Mouse (Mus musculus): Measurements from ENCODE around the gene Ost4. TPM values are rescaled to one million over a fixed set of nuclear protein-coding genes. Genes with fewer than 3 reads are reported as not detected.

Ost4 gene
- total and polyA plus RNA-seq, 2 experiments from 2014 or later = 179 to 224 TPM

DNA sequence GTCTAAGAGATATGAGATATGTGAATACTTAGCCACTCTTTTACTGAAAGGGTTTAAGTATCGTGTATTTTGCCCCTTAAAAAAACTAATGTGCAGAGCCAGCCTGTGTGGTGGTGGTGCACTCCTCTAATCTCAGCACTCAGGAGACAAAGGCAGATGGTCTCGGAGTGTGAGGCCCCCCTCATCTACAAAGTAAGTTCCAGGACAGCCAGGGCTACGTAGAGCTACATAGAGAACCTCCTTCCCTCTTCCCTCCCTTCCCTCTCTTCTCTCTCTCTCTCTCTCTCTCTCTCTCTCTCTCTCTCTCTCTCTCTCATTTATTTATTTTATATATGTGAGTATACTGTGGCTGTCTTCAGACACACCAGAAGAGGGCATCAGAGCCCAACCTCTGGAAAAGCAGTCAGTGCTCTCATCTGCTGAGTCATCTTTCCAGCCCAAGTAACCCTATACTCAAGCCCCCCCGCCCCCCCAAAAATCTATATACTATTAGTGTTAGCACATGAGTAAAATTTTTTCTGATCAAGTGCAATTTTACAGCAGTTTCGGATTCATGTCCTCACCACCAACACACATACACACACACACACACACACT, 28.1 kb downstream of the Ost4 start:
- no peak; the same call in 1 of the 2 replicates for ATAC-seq
- H3K4me3 ChIP-seq (ENCODE audit: low read length) = no peak overlapping the region
- no peaks in the 10 kb centered on the region for H3K4me1 ChIP-seq (ENCODE audit: insufficient read depth, low read length)
- H3K36me3 ChIP-seq (ENCODE audit: insufficient read depth, low read length) = peaks cover 29% of the 10 kb centered on the region
- H3K27me3 ChIP-seq (ENCODE audit: insufficient read depth, low read length) = no peaks in the 10 kb centered on the region
- TF ChIP-seq CTCF (IDR thresholded peaks at IDR 0.05; ENCODE audit: low read depth) = peak; percentile 27; the same call in 1 of the 2 replicates
- H3K9me3 ChIP-seq (ENCODE audit: low read length) = no peaks in the 10 kb centered on the region
- no peak overlapping the region for H3K27ac ChIP-seq
- no peak for DNase-seq (ENCODE audit: low spot score)
- 76% methylated on average over 5 of the region's 5 CpGs for WGBS
- H3K4me2 ChIP-seq (ENCODE audit: low read depth, low read length) = no peak overlapping the region
- H3K9ac ChIP-seq (replicated peaks; ENCODE audit: low read length) = no peak overlapping the region

DNA sequence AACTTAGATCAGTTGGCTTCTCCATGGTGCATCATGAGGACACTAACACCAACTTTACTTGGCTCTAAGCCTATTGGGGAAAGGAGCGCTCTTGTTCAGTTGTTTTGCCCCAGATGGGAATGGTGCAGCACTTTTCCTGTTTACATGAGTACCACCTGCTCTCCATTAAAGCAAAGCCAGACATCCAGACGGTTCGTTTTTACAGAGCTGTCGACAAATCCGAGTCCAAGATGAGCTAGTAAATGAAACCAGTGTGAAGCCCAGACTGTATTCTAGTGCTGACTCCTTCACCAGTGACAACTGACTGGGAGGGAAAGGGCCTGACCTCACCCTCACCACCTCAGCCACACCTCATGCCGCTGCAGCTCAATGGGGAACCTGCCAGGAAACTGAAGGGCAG, 29.0 kb downstream of the Ost4 start:
- no peak for ATAC-seq
- 56% methylated on average over 6 of the region's 6 CpGs for WGBS
- no peak for DNase-seq (ENCODE audit: low spot score)
- Histone ChIP-seq H3K9ac (replicated peaks; ENCODE audit: low read length) (no peak overlapping the region), H3K4me1 (ENCODE audit: insufficient read depth, low read length) (no peaks in the 10 kb centered on the region), H3K36me3 (ENCODE audit: insufficient read depth, low read length) (peaks cover 37% of the 10 kb centered on the region), H3K4me3 (ENCODE audit: low read length) (no peak overlapping the region), H3K27me3 (ENCODE audit: insufficient read depth, low read length) (no peaks in the 10 kb centered on the region), H3K4me2 (ENCODE audit: low read depth, low read length) (no peak overlapping the region), H3K27ac (no peak overlapping the region), H3K9me3 (ENCODE audit: low read length) (no peaks in the 10 kb centered on the region)
- no peak for TF ChIP-seq CTCF (IDR thresholded peaks at IDR 0.05; ENCODE audit: low read depth)

DNA sequence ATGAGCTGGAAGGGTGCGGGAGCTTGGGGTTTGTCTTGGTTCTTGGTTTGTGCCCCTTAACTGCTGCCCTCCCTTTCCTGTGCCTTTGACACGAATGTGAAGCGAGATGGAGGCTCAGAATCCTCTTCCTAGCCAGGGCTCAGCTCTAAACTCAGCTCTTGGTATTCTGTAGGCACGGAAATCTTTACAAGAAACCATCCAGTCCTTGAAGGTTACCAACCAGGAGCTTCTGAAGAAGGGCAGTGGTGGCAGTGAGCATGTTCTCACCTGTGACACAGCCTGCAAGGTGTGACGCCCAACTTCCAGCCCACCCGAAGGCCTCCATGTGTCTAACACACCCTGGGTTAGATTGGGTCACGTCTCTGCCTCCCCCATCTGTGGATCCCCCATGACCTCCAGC, 33.2 kb downstream of the Ost4 start:
- DNase-seq (ENCODE audit: low spot score) = no peak
- Histone ChIP-seq H3K9ac (replicated peaks; ENCODE audit: low read length) (no peak overlapping the region), H3K36me3 (ENCODE audit: insufficient read depth, low read length) (peaks cover 64% of the 10 kb centered on the region), H3K4me3 (ENCODE audit: low read length) (no peak overlapping the region), H3K9me3 (ENCODE audit: low read length) (no peaks in the 10 kb centered on the region), H3K4me2 (ENCODE audit: low read depth, low read length) (no peak overlapping the region), H3K27ac (no peak overlapping the region), H3K4me1 (ENCODE audit: insufficient read depth, low read length) (0 out of 2 replicates have a peak, but pooled peaks cover 5% of the 10 kb centered on the region), H3K27me3 (ENCODE audit: insufficient read depth, low read length) (no peaks in the 10 kb centered on the region)
- ATAC-seq = no peak
- 91% methylated on average over 7 of the region's 7 CpGs for WGBS
- no peak for TF ChIP-seq CTCF (IDR thresholded peaks at IDR 0.05; ENCODE audit: low read depth)

DNA sequence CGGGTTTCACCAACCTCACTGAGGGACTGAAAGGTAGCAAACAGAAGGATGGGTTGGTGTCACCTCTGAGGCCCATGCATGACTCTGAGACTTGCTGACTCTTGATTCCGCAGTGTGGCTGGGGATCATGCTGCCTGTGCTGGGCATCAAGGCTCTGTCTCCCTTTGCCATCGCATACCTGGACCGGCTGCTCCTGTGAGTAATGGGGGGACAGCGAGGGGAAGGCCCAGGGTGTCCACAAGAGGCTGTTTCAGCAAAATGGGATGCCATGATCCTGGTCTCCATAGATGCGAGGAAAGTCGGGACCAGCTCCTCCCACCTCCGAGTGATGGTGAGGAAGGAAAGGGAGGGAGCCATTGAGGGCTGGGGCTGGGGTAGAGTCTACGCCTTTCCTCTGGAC, 35.0 kb downstream of the Ost4 start:
- H3K9me3 ChIP-seq (ENCODE audit: low read length) = no peaks in the 10 kb centered on the region
- no peak for TF ChIP-seq CTCF (IDR thresholded peaks at IDR 0.05; ENCODE audit: low read depth)
- no peak overlapping the region for H3K4me3 ChIP-seq (ENCODE audit: low read length)
- peaks cover 59% of the 10 kb centered on the region for H3K36me3 ChIP-seq (ENCODE audit: insufficient read depth, low read length)
- ATAC-seq = no peak
- no peaks in the 10 kb centered on the region for H3K27me3 ChIP-seq (ENCODE audit: insufficient read depth, low read length)
- H3K9ac ChIP-seq (replicated peaks; ENCODE audit: low read length) = no peak overlapping the region
- WGBS = 95% methylated on average over 9 of the region's 9 CpGs
- H3K27ac ChIP-seq = no peak overlapping the region
- H3K4me1 ChIP-seq (ENCODE audit: insufficient read depth, low read length) = 0 out of 2 replicates have a peak, but pooled peaks cover 5% of the 10 kb centered on the region
- no peak overlapping the region for H3K4me2 ChIP-seq (ENCODE audit: low read depth, low read length)
- no peak for DNase-seq (ENCODE audit: low spot score)

DNA sequence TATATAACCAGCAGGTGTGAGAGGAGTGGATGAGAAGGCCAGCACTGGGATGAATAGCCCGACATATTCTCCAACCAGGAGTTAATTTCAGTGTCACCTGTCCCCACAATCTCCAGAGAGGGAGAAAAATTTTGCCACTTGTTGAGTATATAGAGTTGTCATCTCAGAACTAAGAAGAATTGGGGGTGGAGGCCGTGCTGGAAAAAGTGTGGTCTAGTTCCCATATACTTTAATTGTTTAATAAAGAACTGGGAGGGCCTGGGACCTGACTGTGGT, 37.5 kb downstream of the Ost4 start:
- H3K9me3 ChIP-seq (ENCODE audit: low read length) = no peaks in the 10 kb centered on the region
- H3K36me3 ChIP-seq (ENCODE audit: insufficient read depth, low read length) = peaks cover 42% of the 10 kb centered on the region
- H3K27me3 ChIP-seq (ENCODE audit: insufficient read depth, low read length) = no peaks in the 10 kb centered on the region
- peak overlapping the region; percentile 82 for H3K4me2 ChIP-seq (ENCODE audit: low read depth, low read length)
- TF ChIP-seq CTCF (IDR thresholded peaks at IDR 0.05; ENCODE audit: low read depth) = no peak
- H3K4me1 ChIP-seq (ENCODE audit: insufficient read depth, low read length) = 0 out of 2 replicates have a peak, but pooled peaks cover 5% of the 10 kb centered on the region
- ATAC-seq = no peak
- DNase-seq (ENCODE audit: low spot score) = no peak
- peak overlapping the region; percentile 91 for H3K9ac ChIP-seq (replicated peaks; ENCODE audit: low read length)
- peak overlapping the region; percentile 87 for H3K4me3 ChIP-seq (ENCODE audit: low read length)
- H3K27ac ChIP-seq = peak overlapping the region; percentile 78
- WGBS = 24% methylated on average over 2 of the region's 2 CpGs

DNA sequence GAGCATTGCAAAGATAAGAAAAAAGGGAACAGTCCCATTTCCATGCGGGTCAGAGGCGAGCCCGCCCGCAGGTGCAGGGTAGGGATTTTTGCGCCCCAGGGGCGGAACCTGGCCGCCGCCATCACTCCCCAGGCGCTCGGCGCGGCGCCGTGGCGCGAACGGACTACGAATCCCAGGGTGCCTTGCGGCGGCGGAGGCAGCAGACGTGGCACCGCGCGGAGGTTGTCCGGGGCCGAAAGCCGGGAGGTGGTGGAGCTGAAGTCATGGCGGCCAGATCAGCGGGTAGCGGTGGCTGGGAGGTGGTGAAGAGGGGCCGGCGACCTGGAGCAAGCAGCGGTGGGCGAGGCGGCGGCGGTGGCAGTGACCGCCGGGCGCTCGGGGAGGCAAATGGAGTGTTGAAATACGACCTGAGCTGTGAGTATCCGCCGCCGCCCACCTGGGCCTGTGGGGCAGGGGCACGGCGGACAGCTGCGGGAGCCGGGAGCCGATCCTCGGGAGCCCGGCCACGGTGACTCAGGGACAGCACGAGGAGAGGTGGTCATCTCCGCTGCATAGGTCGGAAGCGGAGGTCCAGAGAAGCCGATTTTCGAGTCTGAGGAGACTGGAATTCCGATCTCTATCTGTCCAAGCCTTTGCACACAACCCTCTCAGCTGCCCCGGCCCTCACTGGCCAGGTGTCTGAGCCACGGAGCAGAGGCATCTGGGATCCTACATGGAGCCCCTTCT, 38.0 kb downstream of the Ost4 start:
- Histone ChIP-seq H3K27me3 (ENCODE audit: insufficient read depth, low read length) (no peaks in the 10 kb centered on the region), H3K4me2 (ENCODE audit: low read depth, low read length) (peak overlapping the region; percentile 82), H3K27ac (peak overlapping the region; percentile 78), H3K9me3 (ENCODE audit: low read length) (no peaks in the 10 kb centered on the region), H3K36me3 (ENCODE audit: insufficient read depth, low read length) (peaks cover 43% of the 10 kb centered on the region), H3K9ac (replicated peaks; ENCODE audit: low read length) (peak overlapping the region; percentile 91), H3K4me1 (ENCODE audit: insufficient read depth, low read length) (0 out of 2 replicates have a peak, but pooled peaks cover 5% of the 10 kb centered on the region), H3K4me3 (ENCODE audit: low read length) (peak overlapping the region; percentile 87)
- no peak for TF ChIP-seq CTCF (IDR thresholded peaks at IDR 0.05; ENCODE audit: low read depth)
- DNase-seq (ENCODE audit: low spot score) (peak; percentile 91), ATAC-seq (peak; percentile 88)
- under 1% methylated on average over 61 of the region's 63 CpGs for WGBS

DNA sequence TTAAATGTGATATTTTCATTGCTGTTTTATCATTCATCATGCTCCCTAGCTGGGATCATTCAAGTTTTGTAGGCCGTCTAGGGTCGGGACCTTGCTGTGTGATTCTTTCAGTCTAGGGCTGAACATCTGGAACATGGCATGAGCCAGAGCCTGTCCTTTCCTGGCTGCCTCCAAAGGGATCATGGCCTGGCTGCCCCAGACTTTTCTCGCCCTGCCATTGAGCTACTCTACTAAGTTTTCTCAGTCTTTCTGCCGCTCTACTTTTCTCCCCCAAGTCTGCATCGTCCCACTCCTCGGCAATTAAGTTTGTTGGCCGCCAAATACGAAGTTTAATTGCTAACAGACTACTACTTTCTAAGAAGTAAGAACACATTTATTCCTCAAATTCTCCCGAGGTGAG, 38.6 kb downstream of the Ost4 start:
- 17% methylated on average over 9 of the region's 9 CpGs for WGBS
- H3K4me2 ChIP-seq (ENCODE audit: low read depth, low read length) = peak overlapping the region; percentile 82
- peak overlapping the region; percentile 91 for H3K9ac ChIP-seq (replicated peaks; ENCODE audit: low read length)
- H3K36me3 ChIP-seq (ENCODE audit: insufficient read depth, low read length) = peaks cover 38% of the 10 kb centered on the region
- DNase-seq (ENCODE audit: low spot score) (no peak), ATAC-seq (peak; percentile 10; the same call in 1 of the 2 replicates)
- no peak for TF ChIP-seq CTCF (IDR thresholded peaks at IDR 0.05; ENCODE audit: low read depth)
- H3K9me3 ChIP-seq (ENCODE audit: low read length) = no peaks in the 10 kb centered on the region
- H3K4me3 ChIP-seq (ENCODE audit: low read length) = peak overlapping the region; percentile 87
- peak overlapping the region; percentile 78; the same call in 1 of the 2 replicates for H3K27ac ChIP-seq
- 0 out of 2 replicates have a peak, but pooled peaks cover 5% of the 10 kb centered on the region for H3K4me1 ChIP-seq (ENCODE audit: insufficient read depth, low read length)
- no peaks in the 10 kb centered on the region for H3K27me3 ChIP-seq (ENCODE audit: insufficient read depth, low read length)
